Mouse (Mus musculus) embryonic fibroblast, embryonic 13.5 days (primary cell): ENCODE results near the gene Chmp1a. TPM values are rescaled to one million over a fixed set of nuclear protein-coding genes. Genes with fewer than 3 reads are reported as not detected.
A peak's percentile ranks its signal among the peaks of the same experiment; 100 is the strongest.
"Not testable (repeated sequence)": the region's sequence is repeated elsewhere in the genome, so short reads cannot be mapped to it uniquely, and the experiment has no call there.

Experiments
- H3K27ac ChIP-seq: 2 replicates; pipeline ENCODE4 v1.5.1; 2012; ENCODE audit warnings: low read length, control low read depth, inconsistent platforms; ENCODE audit not compliant: insufficient read depth
- H3K4me1 ChIP-seq: 2 replicates; pipeline ENCODE4 v1.6.1; 2011; ENCODE audit warnings: low read length; ENCODE audit not compliant: control insufficient read depth, insufficient read depth
- H3K4me3 ChIP-seq: 2 replicates; pipeline ENCODE4 v1.5.1; 2011; ENCODE audit warnings: mild to moderate bottlenecking, control low read depth, low read length; ENCODE audit not compliant: insufficient read depth
- CTCF ChIP-seq: IDR thresholded peaks from 2 replicates; pipeline ENCODE4 v1.5.1; 2011; ENCODE audit warnings: mild to moderate bottlenecking, control low read depth, low read length, moderate library complexity, borderline replicate concordance; ENCODE audit not compliant: insufficient read depth
- POLR2A ChIP-seq: IDR thresholded peaks from 2 replicates; pipeline ENCODE4 v1.6.1; 2011; ENCODE audit warnings: low read depth, mild to moderate bottlenecking, control low read depth, low read length, moderate library complexity
- polyA plus RNA-seq: library from polyadenylated mRNA; stranded (reverse); fragments of >200 nt; gene quantifications from 2 replicates; pipeline ENCODE4 v1.2.4, GENCODE M21; 2011; ENCODE audit warnings: low read depth; ENCODE audit not compliant: missing spikeins, insufficient read length

The Chmp1a gene
- polyA plus RNA-seq, result 68.8 and 76.4 TPM in 2 replicates

- Histone ChIP-seq H3K4me3 (peak within 1 kb of the TSS; percentile 99), H3K27ac (peak within 1 kb of the TSS; percentile 35; the same call in 1 of the 2 replicates)
Measured at GRCm38 (mm10) chr8:123212321-123213117, at the start of gene Chmp1a, which contains the start of gene Spata33. Gene Chmp1a, minus strand, starts transcription at chr8:123212763. Gene Spata33, plus strand, starts transcription at chr8:123212832.

DNA sequence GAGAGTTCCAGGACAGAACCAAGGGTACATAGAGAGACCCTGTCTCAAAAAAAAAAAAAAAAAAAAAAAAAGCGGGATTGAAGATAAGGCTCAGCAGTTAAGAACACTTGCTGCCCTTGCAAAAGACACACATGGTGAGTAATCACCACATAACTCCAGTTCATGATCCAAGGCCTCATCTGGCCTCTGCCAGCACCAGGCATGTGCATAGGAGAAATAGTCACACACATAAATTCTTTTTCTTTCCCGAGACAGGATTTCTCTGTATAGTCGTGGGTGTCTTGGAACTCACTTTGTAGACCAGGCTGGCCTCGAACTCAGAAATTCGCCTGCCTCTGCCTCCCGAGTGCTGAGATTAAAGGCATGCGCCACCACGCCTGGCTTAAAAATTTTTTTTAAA, 45.0 kb upstream of the Chmp1a start:
- H3K4me1 ChIP-seq, H3K4me3 ChIP-seq, H3K27ac ChIP-seq: not testable (repeated sequence)

More at GRCm38 (mm10) chr8:123212321-123213117, at the start of gene Chmp1a, which contains the start of gene Spata33:
- 0 out of 2 replicates have a peak, but pooled peaks cover 6% of the 10 kb centered on the region for H3K4me1 ChIP-seq
- TF ChIP-seq POLR2A (peak; percentile 79), CTCF (no peak)

GRCm38 (mm10) chr8:123257114-123257513, 44.6 kb upstream of the Chmp1a start:
- Histone ChIP-seq H3K4me1 (0 out of 2 replicates have a peak, but pooled peaks cover 5% of the 10 kb centered on the region), H3K4me3 (no peak overlapping the region), H3K27ac (no peak overlapping the region)
- TF ChIP-seq POLR2A (no peak), CTCF (no peak)

GRCm38 (mm10) chr8:123255170-123255569, 42.6 kb upstream of the Chmp1a start:
- TF ChIP-seq POLR2A (no peak), CTCF (no peak)
- Histone ChIP-seq H3K4me1 (0 out of 2 replicates have a peak, but pooled peaks cover 5% of the 10 kb centered on the region), H3K27ac (no peak overlapping the region), H3K4me3 (peak overlapping the region; percentile 84)

- Histone ChIP-seq H3K27ac (peak within 1 kb of the TSS; percentile 27; the same call in 1 of the 2 replicates), H3K4me3 (peak within 1 kb of the TSS; percentile 84), H3K4me1 (0 out of 2 replicates have a peak, but pooled peaks cover 5% of the 10 kb centered on the region)
- TF ChIP-seq POLR2A, result peak; percentile 73
- TF ChIP-seq CTCF, result no peak
Measured at GRCm38 (mm10) chr8:123254099-123254885, 41.7 kb upstream of the Chmp1a start, which contains the start of the genes Zfp276 and Vps9d1. Gene Zfp276, plus strand, starts transcription at chr8:123254195. Gene Vps9d1, minus strand, starts transcription at chr8:123254348.

- Histone ChIP-seq H3K27ac (no peak overlapping the region; the same call in 1 of the 2 replicates), H3K4me1 (0 out of 2 replicates have a peak, but pooled peaks cover 5% of the 10 kb centered on the region), H3K4me3 (peak overlapping the region; percentile 80)
- TF ChIP-seq POLR2A (no peak; the same call in none of the 2 replicates), CTCF (no peak)
Measured at GRCm38 (mm10) chr8:123253451-123254098, 41.0 kb upstream of the Chmp1a start.

DNA sequence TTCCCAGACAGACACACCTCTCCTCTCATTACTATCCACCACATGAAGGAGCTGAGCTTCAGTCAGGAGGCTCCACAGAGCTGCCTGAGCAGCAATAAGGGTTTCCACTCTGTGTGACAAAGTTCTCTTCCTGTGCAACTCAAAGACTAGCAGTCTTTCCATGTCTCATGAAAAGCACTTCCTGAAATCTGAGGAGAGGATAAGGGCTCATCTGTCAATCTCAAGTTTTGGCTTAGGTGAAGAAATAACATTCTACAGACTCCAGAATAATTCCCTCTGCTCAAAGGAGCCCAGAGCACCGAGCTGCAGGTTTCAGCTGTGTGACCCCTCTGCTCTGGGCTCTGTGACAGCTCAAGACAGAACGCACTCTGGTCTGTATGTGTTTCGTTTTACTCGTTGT, 40.4 kb upstream of the Chmp1a start:
- H3K4me3 ChIP-seq, result peak overlapping the region; percentile 80; the same call in 1 of the 2 replicates
- TF ChIP-seq CTCF (no peak), POLR2A (no peak)
- H3K4me1 ChIP-seq, result 0 out of 2 replicates have a peak, but pooled peaks cover 5% of the 10 kb centered on the region
- H3K27ac ChIP-seq, result no peak overlapping the region

DNA sequence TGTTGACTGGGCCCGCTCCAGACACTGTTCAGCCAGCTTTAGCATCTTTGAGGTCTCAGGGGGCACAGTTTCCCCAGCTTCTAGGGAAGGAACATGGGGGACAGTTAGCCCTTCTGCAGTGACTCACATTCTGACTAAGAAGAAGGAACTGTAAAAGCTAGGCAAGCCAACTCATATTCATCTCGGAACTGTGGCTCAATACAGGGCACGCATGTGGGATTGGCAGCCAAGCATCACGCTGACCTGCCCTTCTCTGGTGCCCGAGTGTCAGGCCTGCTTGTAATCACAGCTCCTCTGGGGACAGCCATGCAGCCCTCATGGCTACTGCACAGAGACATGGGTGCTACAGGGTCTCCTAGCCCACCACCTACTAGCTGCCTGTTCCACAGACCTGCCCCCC, 38.4 kb upstream of the Chmp1a start:
- no peak overlapping the region for H3K4me3 ChIP-seq
- 0 out of 2 replicates have a peak, but pooled peaks cover 5% of the 10 kb centered on the region for H3K4me1 ChIP-seq
- H3K27ac ChIP-seq, result no peak overlapping the region
- TF ChIP-seq CTCF, result no peak
- no peak for TF ChIP-seq POLR2A

GRCm38 (mm10) chr8:123248596-123248995, 36.0 kb upstream of the Chmp1a start:
- no peak for TF ChIP-seq POLR2A
- no peak for TF ChIP-seq CTCF
- 0 out of 2 replicates have a peak, but pooled peaks cover 5% of the 10 kb centered on the region for H3K4me1 ChIP-seq
- H3K27ac ChIP-seq, result no peak overlapping the region
- H3K4me3 ChIP-seq, result no peak overlapping the region
